Mouse (Mus musculus) liver, postnatal 0 days (tissue): ENCODE results near the gene Relb. TPM values are rescaled to one million over a fixed set of nuclear protein-coding genes. Genes with fewer than 3 reads are reported as not detected.

Source experiments
- ATAC-seq: fragments of 200-750 bp; cut with Nextera tagmentation; 2 replicates; pipeline ENCODE4 v1.8.0; 2017; ENCODE audit warnings: mild to moderate bottlenecking, moderate library complexity
- DNase-seq: peaks from one replicate; pipeline ENCODE4 v3.0.0-alpha.2; 2016
- H3K27ac ChIP-seq: fragments of 300-500 bp; sonication (generic); 2 replicates; pipeline ENCODE4 v1.5.1; 2014; ENCODE audit warnings: antibody characterized with exemption, moderate library complexity, mild to moderate bottlenecking, low read depth
- H3K27me3 ChIP-seq: fragments of 300-500 bp; sonication (generic); 2 replicates; pipeline ENCODE4 v1.6.1; 2014; ENCODE audit warnings: low read length, control low read depth, mixed read lengths; ENCODE audit not compliant: insufficient read depth
- H3K36me3 ChIP-seq: fragments of 300-500 bp; sonication (generic); replicated peaks from 2 replicates; pipeline ENCODE4 v1.6.1; 2014; ENCODE audit warnings: mild to moderate bottlenecking, control low read depth, low read length, moderate library complexity, mixed read lengths; ENCODE audit not compliant: insufficient read depth
- H3K4me1 ChIP-seq: fragments of 300-500 bp; sonication (generic); 2 replicates; pipeline ENCODE4 v1.6.1; 2014; ENCODE audit warnings: antibody characterized with exemption, mild to moderate bottlenecking, control low read depth; ENCODE audit not compliant: insufficient read depth
- H3K4me2 ChIP-seq: fragments of 300-500 bp; sonication (generic); 2 replicates; pipeline ENCODE4 v1.6.1; 2014; ENCODE audit warnings: low read depth, mild to moderate bottlenecking, low read length, moderate library complexity, mixed read lengths
- H3K4me3 ChIP-seq: fragments of 300-500 bp; sonication (generic); 2 replicates; pipeline ENCODE4 v1.5.1; 2014; ENCODE audit warnings: low read depth, low read length
- H3K9ac ChIP-seq: fragments of 300-500 bp; sonication (generic); replicated peaks from 2 replicates; pipeline ENCODE4 v1.6.1; 2014; ENCODE audit warnings: mild to moderate bottlenecking, moderate library complexity
- H3K9me3 ChIP-seq: fragments of 300-500 bp; sonication (generic); 2 replicates; pipeline ENCODE4 v1.6.1; 2016; ENCODE audit warnings: mild to moderate bottlenecking, control low read depth, low read length, mixed read lengths
- CTCF ChIP-seq: sonication (generic); IDR thresholded peaks from 2 replicates; pipeline ENCODE4 v1.5.1; 2016; ENCODE audit warnings: antibody characterized with exemption, low read depth
- EP300 ChIP-seq: IDR thresholded peaks from 2 replicates; pipeline ENCODE4 v1.6.1; 2016; ENCODE audit warnings: antibody characterized with exemption, low read depth, mild to moderate bottlenecking
- WGBS: fragments of 180-500 bp; shearing (Covaris S2); extraction: QIAGEN DNeasy Blood & Tissue Kit; methylation state at CpG from one replicate; pipeline ENCODE4 v1.1.7; 2014; ENCODE audit not compliant: insufficient replicate concordance; 5-methylcytosine and 5-hydroxymethylcytosine counted together
- polyA plus RNA-seq: library from polyadenylated mRNA; unstranded; fragments of >200 nt; fragmentation: Nextera tagmentation; extraction: Ambion mirVana; gene quantifications from 2 replicates; pipeline ENCODE4 v1.2.1, GENCODE M21; 2015

The Relb gene
- polyA plus RNA-seq, 1 experiment from 2014 or later = 2.3 TPM

DNA sequence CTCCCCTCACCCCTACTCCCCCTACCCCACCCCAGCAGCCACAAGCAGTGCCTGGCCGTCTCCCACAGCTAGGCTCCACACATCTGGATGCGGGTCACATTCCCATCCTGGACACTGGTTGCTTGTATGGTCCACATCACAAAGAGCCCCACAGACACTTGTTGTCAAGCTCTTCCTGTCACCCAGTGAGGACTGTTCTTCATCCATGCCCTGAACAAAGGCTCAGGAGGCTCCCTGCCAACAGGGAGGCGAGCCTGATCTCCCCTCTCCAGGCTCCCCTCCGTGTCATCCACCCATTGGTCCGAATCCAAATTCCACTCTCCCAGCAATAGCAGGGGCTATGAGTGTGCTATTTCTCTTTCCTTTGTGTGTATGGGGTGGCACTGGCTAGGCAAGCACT, 28.7 kb downstream of the Relb start:
- H3K4me1 ChIP-seq = peaks cover 18% of the 10 kb centered on the region
- H3K27ac ChIP-seq = 0 out of 2 replicates have a peak overlapping the region, but pooled peaks have one; percentile 4
- H3K36me3 ChIP-seq = peaks cover 37% of the 10 kb centered on the region
- H3K9me3 ChIP-seq = no peaks in the 10 kb centered on the region
- H3K27me3 ChIP-seq = no peaks in the 10 kb centered on the region
- no peak for TF ChIP-seq EP300
- TF ChIP-seq CTCF = no peak
- WGBS = 65% methylated on average over 5 of the region's 5 CpGs
- H3K9ac ChIP-seq = no peak overlapping the region
- DNase-seq = no peak
- H3K4me2 ChIP-seq = no peak overlapping the region
- no peak overlapping the region for H3K4me3 ChIP-seq
- no peak for ATAC-seq

DNA sequence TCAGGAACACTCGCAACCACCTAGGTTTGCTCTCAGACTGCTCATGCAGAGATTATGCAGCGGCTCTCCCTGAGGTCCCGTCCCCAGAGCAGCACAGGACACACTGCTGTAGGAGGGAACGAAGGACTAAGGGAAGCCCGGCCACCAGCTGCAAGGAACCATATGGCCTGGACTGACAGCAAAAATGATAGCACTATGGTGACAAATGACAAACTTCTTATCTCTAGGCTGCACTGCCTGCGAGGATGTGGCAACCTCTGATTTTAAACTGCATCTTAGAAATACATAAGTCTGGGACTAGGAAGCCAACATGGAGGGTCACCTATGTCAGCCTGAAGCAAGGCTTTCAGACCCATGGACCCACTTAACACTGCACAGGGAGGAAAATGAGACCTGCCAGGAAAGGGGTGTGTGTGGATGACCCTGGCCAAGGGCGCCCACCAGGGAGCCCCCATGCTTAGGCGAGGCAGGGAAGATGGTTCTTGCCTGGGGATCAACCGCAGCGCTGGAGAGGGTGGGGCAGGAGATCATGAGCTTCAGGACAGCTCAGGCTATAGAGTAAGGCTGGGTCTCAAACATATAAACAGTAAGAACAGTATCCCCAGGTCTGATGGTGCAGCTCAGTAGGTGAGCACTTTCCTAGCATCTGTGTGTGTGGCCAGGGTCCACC, 36.0 kb downstream of the Relb start:
- no peak overlapping the region for H3K9ac ChIP-seq
- 60% methylated on average over 10 of the region's 10 CpGs for WGBS
- H3K27me3 ChIP-seq = no peaks in the 10 kb centered on the region
- peaks cover 60% of the 10 kb centered on the region for H3K36me3 ChIP-seq
- H3K4me3 ChIP-seq = no peak overlapping the region
- DNase-seq (no peak), ATAC-seq (peak; percentile 70)
- TF ChIP-seq CTCF (no peak), EP300 (peak; percentile 82)
- H3K9me3 ChIP-seq = no peaks in the 10 kb centered on the region
- no peaks in the 10 kb centered on the region for H3K4me1 ChIP-seq
- H3K27ac ChIP-seq = no peak overlapping the region
- no peak overlapping the region for H3K4me2 ChIP-seq

DNA sequence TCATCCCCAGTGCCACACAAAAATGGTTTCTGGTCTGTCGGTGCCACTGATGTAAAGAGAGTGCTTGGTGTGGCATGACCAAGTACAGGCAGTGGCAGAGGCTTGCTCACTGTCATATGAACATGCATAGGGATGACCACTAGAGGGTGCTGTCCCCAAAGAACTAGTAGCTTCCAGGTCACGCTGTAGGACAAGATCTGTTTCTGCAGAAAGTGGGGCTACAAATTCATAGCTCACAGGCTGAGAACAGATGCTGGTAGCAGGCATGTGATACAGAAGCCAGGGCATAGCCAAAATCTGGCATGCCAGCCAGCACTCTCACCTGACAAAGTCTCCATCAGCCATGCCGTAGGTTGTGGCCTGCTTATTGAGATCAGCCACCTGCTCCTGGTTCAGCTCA, 39.3 kb downstream of the Relb start:
- DNase-seq (peak; percentile 78), ATAC-seq (peak; percentile 69)
- Histone ChIP-seq H3K27ac (no peak overlapping the region), H3K36me3 (peaks cover 79% of the 10 kb centered on the region), H3K27me3 (no peaks in the 10 kb centered on the region), H3K4me2 (no peak overlapping the region), H3K4me1 (no peaks in the 10 kb centered on the region), H3K4me3 (no peak overlapping the region), H3K9me3 (no peaks in the 10 kb centered on the region), H3K9ac (no peak overlapping the region)
- 65% methylated on average over 3 of the region's 3 CpGs for WGBS
- TF ChIP-seq CTCF = peak; percentile 96
- no peak for TF ChIP-seq EP300

DNA sequence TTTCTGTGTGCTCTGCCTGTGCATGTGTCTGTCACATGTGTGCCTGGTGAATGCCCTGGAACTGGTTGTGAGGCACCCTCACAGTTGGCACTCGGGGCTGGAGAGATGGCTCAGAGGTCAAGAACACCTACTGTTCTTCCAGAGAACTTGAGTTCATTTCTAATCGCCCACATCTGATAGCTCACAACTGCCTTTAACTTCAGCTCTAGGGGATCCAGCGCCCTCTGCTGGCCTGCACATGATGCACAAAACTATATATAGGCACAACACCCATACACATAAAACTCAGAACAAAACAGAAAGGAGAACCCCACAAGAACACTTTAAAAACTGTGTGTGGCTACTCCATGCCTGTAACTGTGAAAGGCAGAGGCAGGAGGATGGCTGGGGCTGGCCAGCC, 40.0 kb downstream of the Relb start:
- Histone ChIP-seq H3K27me3 (no peaks in the 10 kb centered on the region), H3K27ac (no peak overlapping the region), H3K9me3 (no peaks in the 10 kb centered on the region), H3K4me3 (no peak overlapping the region), H3K9ac (no peak overlapping the region), H3K36me3 (peaks cover 86% of the 10 kb centered on the region), H3K4me1 (no peaks in the 10 kb centered on the region), H3K4me2 (no peak overlapping the region)
- ATAC-seq = peak; percentile 35; the same call in 1 of the 2 replicates
- peak; percentile 79 for DNase-seq
- 48% methylated on average over 3 of the region's 3 CpGs for WGBS
- TF ChIP-seq EP300 (no peak), CTCF (peak; percentile 83)

- Histone ChIP-seq H3K27ac (no peak overlapping the region), H3K9ac (no peak overlapping the region), H3K9me3 (no peaks in the 10 kb centered on the region), H3K27me3 (no peaks in the 10 kb centered on the region), H3K4me1 (no peaks in the 10 kb centered on the region), H3K4me3 (no peak overlapping the region), H3K36me3 (peaks cover 73% of the 10 kb centered on the region), H3K4me2 (no peak overlapping the region)
- WGBS = 93% methylated on average over 43 of the region's 46 CpGs
- no peak for TF ChIP-seq CTCF
- no peak for DNase-seq
- ATAC-seq = no peak
Observed at GRCm38 (mm10) chr7:19586269-19586668, 43.0 kb downstream of the Relb start.

GRCm38 (mm10) chr7:19580634-19581033, 48.6 kb downstream of the Relb start:
- Histone ChIP-seq H3K36me3 (peaks cover 26% of the 10 kb centered on the region), H3K4me2 (no peak overlapping the region), H3K9me3 (no peaks in the 10 kb centered on the region), H3K27me3 (peaks cover 5% of the 10 kb centered on the region; the same call in 1 of the 2 replicates), H3K9ac (no peak overlapping the region), H3K27ac (no peak overlapping the region), H3K4me1 (peaks cover 29% of the 10 kb centered on the region), H3K4me3 (no peak overlapping the region)
- 89% methylated on average over 8 of the region's 8 CpGs for WGBS
- no peak for TF ChIP-seq CTCF
- no peak for TF ChIP-seq EP300
- ATAC-seq (no peak), DNase-seq (no peak)
